ENCODE assay signal across 17 mouse cellular contexts in the genomic region with DNA sequence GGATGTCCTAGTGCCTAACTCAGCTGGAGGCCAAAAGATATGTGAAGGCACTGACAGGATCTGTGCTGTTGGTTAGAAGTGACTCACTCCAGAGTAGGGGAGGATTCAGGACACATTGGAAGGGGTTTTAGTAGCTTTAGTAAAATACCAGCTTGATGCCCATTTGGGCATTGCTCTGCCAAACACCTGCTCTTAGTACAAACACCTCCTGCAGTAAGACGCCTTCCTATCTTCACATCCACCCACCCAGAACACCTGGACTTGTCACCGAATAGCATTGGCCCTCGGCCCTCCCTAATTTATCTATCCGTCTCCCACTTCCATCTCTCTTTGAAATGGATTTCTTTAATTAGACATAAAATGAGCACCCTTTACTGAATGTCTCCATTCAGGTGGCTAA.
"Had no signal": no experiment of that assay in that cellular context is flagged by ENCODE, and none has a peak within 500 bp of the region (broad histone marks: within the 10 kb centered on the region; RNA-seq: fewer than 3 reads in every experiment).

No protein-coding gene starts in this region.

- ATAC-seq: hindbrain, embryonic 16.5 days; inflammation-experienced regulatory T-cells, adult 6 months; intestine, postnatal 0 days; liver, postnatal 0 days; midbrain, embryonic 15.5 days had no signal

- H3K9me3 ChIP-seq: limb, embryonic 15.5 days; lung, embryonic 15.5 days; midbrain, embryonic 15.5 days; neural tube, embryonic 12.5 days had no signal

- H3K9ac ChIP-seq: limb, embryonic 15.5 days; liver, embryonic 13.5 days; liver, postnatal 0 days; lung, embryonic 15.5 days; midbrain, embryonic 15.5 days; neural tube, embryonic 12.5 days had no signal

- H3K4me2 ChIP-seq: limb, embryonic 15.5 days; liver, embryonic 13.5 days; lung, embryonic 15.5 days; midbrain, embryonic 11.5 days; midbrain, embryonic 15.5 days; neural tube, embryonic 12.5 days had no signal

- H3K4me3 ChIP-seq: limb, embryonic 15.5 days; liver, embryonic 13.5 days; lung, embryonic 15.5 days; megakaryocyte, embryonic 14.5 days; midbrain, embryonic 15.5 days; neural tube, embryonic 12.5 days had no signal

- H3K36me3 ChIP-seq: limb, embryonic 15.5 days; liver, embryonic 13.5 days; lung, embryonic 15.5 days; midbrain, embryonic 15.5 days; neural tube, embryonic 12.5 days had no signal

- DNase-seq: kidney, adult 8-10 months; kidney, postnatal 25 days; liver, embryonic 13.5 days; liver, postnatal 0 days; lung, postnatal 14 days; retina, postnatal 1 day; thymus, postnatal 4 days had no signal

- H3K27ac ChIP-seq: limb, embryonic 15.5 days; liver, embryonic 13.5 days; lung, embryonic 15.5 days; macrophage; midbrain, embryonic 15.5 days; neural tube, embryonic 12.5 days had no signal

- H3K4me1 ChIP-seq: liver, embryonic 13.5 days; lung, embryonic 15.5 days; megakaryocyte, embryonic 14.5 days had no signal

- H3K27me3 ChIP-seq: limb, embryonic 15.5 days; liver, embryonic 13.5 days; lung, embryonic 15.5 days; megakaryocyte, embryonic 14.5 days; midbrain, embryonic 15.5 days; neural tube, embryonic 12.5 days had no signal
